ENCODE assay signal across 7 mouse cellular contexts in genomic region chr19:41981931-41982790, GRCm38 (mm10). TPM values are rescaled to one million over a fixed set of nuclear protein-coding genes. Genes with fewer than 3 reads are reported as not detected.
A peak's percentile ranks its signal among the peaks of the same experiment; 100 is the strongest.
DNase-seq lines count a peak whose midpoint lies in the region; ATAC-seq and TF ChIP-seq lines count a peak whose summit lies in the region.

No protein-coding gene starts in this region.

- H3K27me3 ChIP-seq in lung, embryonic 14.5 days (ENCODE audit: insufficient read depth, low read length): no peaks in the 10 kb centered on the region

- peak overlapping the region; percentile 80 for H3K4me2 ChIP-seq in lung, embryonic 14.5 days

- under 1% methylated on average over 70 of the region's 74 CpGs for WGBS in lung, embryonic 14.5 days

- peak overlapping the region; percentile 87 to 93 for H3K4me3 ChIP-seq in ES-E14 (ENCODE audit: insufficient read depth in 1 of 2, low read depth in 1 of 2, low read length in 2 of 2, poor library complexity in 1 of 2, severe bottlenecking in 1 of 2)
- peak overlapping the region; percentile 85 for H3K4me3 ChIP-seq in lung, embryonic 14.5 days (ENCODE audit: low read depth, low read length)

- intact Hi-C loops in gastrocnemius, postnatal 14 days (cut with DNase I; ENCODE audit: low total_unique reads): loop anchor here (5.0 kb wide), 1 partner anchor 40 kb away; no protein-coding TSS in a partner anchor

- peaks cover 6% of the 10 kb centered on the region; the same call in 1 of the 2 replicates for H3K36me3 ChIP-seq in ES-E14 (ENCODE audit: control insufficient read depth, insufficient read depth, low read length, poor library complexity, severe bottlenecking)
- peaks cover 3% of the 10 kb centered on the region; the same call in 1 of the 2 replicates for H3K36me3 ChIP-seq in lung, embryonic 14.5 days (ENCODE audit: insufficient read depth)

- ATAC-seq in CD4-positive, CD25-positive, alpha-beta regulatory T cell, adult 4 months: peak; percentile 0
- ATAC-seq in lung, embryonic 14.5 days (ENCODE audit: insufficient read depth): no peak

- no peak for DNase-seq in ES-E14 (ENCODE audit: low read depth, low spot score)
- DNase-seq in cerebellum, adult 9-10 months: peak; percentile 81
- peak; percentile 71 for DNase-seq in gastrocnemius, postnatal 14 days
- peak; percentile 59 for DNase-seq in induced T-regulatory cell, adult 2 months (ENCODE audit: low read depth)
- DNase-seq in lung, embryonic 14.5 days: peak; percentile 51
- DNase-seq in retina, embryonic 14.5 days (ENCODE audit: low spot score): peak; percentile 43

- H3K4me1 ChIP-seq in ES-E14 (ENCODE audit: control insufficient read depth in 2 of 2, insufficient read depth in 2 of 2, low read length in 2 of 2, poor library complexity in 1 of 2): peaks cover 9 to 12% of the 10 kb centered on the region in 2 experiments
- no peaks in the 10 kb centered on the region; the same call in 1 of the 2 replicates for H3K4me1 ChIP-seq in lung, embryonic 14.5 days (ENCODE audit: insufficient read depth)

- H3K27ac ChIP-seq in ES-E14 (ENCODE audit: insufficient read depth, low read depth, low read length, poor library complexity, severe bottlenecking): peak overlapping the region; percentile 7; the same call in 1 of the 2 replicates
- peak overlapping the region; percentile 86 for H3K27ac ChIP-seq in lung, embryonic 14.5 days (ENCODE audit: low read depth)

- no peak for TF ChIP-seq CTCF in lung, embryonic 14.5 days (IDR thresholded peaks at IDR 0.05; ENCODE audit: low read depth)

- in situ Hi-C loops in ES-E14 (cut with MboI; ENCODE audit: low sequenced_read_pairs in 2 of 2, unreplicated experiment in 2 of 2): no loop called here

- no peaks in the 10 kb centered on the region for H3K9me3 ChIP-seq in ES-E14 (ENCODE audit: control insufficient read depth, insufficient read depth, low read depth, low read length)
- H3K9me3 ChIP-seq in lung, embryonic 14.5 days (ENCODE audit: low read depth, low read length): no peaks in the 10 kb centered on the region

- peak overlapping the region; percentile 77 for H3K9ac ChIP-seq in ES-E14 (ENCODE audit: insufficient read depth, low read depth, low read length, poor library complexity, severe bottlenecking)
- peak overlapping the region; percentile 80 for H3K9ac ChIP-seq in lung, embryonic 14.5 days

TF ChIP-seq in ES-E14, 5 proteins besides CTCF, POLR2A, EP300 and RAD21:
- TF ChIP-seq HCFC1 (IDR thresholded peaks at IDR 0.05; ENCODE audit: borderline replicate concordance, insufficient read depth, low read length) (no peak), CHD2 (IDR thresholded peaks at IDR 0.05; ENCODE audit: low read depth, low read length) (no peak), ZNF384 (IDR thresholded peaks at IDR 0.05; ENCODE audit: low read depth, low read length) (no peak), ZC3H11A (IDR thresholded peaks at IDR 0.05; ENCODE audit: borderline replicate concordance, low read depth, low read length) (no peak), MAFK (IDR thresholded peaks at IDR 0.05; ENCODE audit: insufficient read depth, low read depth, low read length) (no peak)

RNA-seq across cellular contexts. Expression of gene Ubtd1, which starts 0.6 kb away (rescaled TPM):
- polyA plus RNA-seq in CD4-positive, CD25-positive, alpha-beta regulatory T cell, adult 4 months (2017; shearing (Covaris generic)): 1 to 10 TPM; 3.7 to 4.1 TPM
- 14.4 and 18.2 TPM in 2 replicates for total RNA-seq in ES-E14 (2012; rRNA removed)
- total RNA-seq in gastrocnemius, postnatal 14 days (2021): 10 to 100 TPM; 14.8 to 17.4 TPM
- polyA plus RNA-seq in lung, embryonic 14.5 days (2014; fragmentation: Nextera tagmentation; extraction: Ambion mirVana): 13.1 TPM in 2 replicates

RNA-seq across cellular contexts. Expression of gene Mms19, which starts 1.2 kb away (rescaled TPM):
- 100 to 1,000 TPM in 1 of 2 experiments, 10 to 100 TPM in 1; 78.1 to 104 TPM for polyA plus RNA-seq in CD4-positive, CD25-positive, alpha-beta regulatory T cell, adult 4 months (2017; shearing (Covaris generic))
- 59.6 and 91.5 TPM in 2 replicates for total RNA-seq in ES-E14 (2012; rRNA removed)
- 1 to 10 TPM; 8.0 to 9.1 TPM for total RNA-seq in gastrocnemius, postnatal 14 days (2021)
- polyA plus RNA-seq in lung, embryonic 14.5 days (2014; fragmentation: Nextera tagmentation; extraction: Ambion mirVana): 35.6 and 41.7 TPM in 2 replicates

RNA-seq across cellular contexts. Expression of gene Zdhhc16, which starts 48.9 kb away (rescaled TPM):
- polyA plus RNA-seq in CD4-positive, CD25-positive, alpha-beta regulatory T cell, adult 4 months (2017; shearing (Covaris generic)): 10 to 100 TPM; 40.7 to 59.3 TPM
- 62.7 and 73.7 TPM in 2 replicates for total RNA-seq in ES-E14 (2012; rRNA removed)
- 10 to 100 TPM; 18.0 to 21.3 TPM for total RNA-seq in gastrocnemius, postnatal 14 days (2021)
- 73.4 and 80.8 TPM in 2 replicates for polyA plus RNA-seq in lung, embryonic 14.5 days (2014; fragmentation: Nextera tagmentation; extraction: Ambion mirVana)

RNA-seq across cellular contexts. Expression of gene Exosc1, which starts 48.9 kb away (rescaled TPM):
- polyA plus RNA-seq in CD4-positive, CD25-positive, alpha-beta regulatory T cell, adult 4 months (2017; shearing (Covaris generic)): 10 to 100 TPM; 83.6 to 89.9 TPM
- 45.2 and 48.2 TPM in 2 replicates for total RNA-seq in ES-E14 (2012; rRNA removed)
- 10 to 100 TPM; 12.0 to 16.8 TPM for total RNA-seq in gastrocnemius, postnatal 14 days (2021)
- 84.5 and 93.0 TPM in 2 replicates for polyA plus RNA-seq in lung, embryonic 14.5 days (2014; fragmentation: Nextera tagmentation; extraction: Ambion mirVana)

RNA-seq across cellular contexts. Expression of gene Ankrd2, which starts 53.6 kb away (rescaled TPM):
- not detected for polyA plus RNA-seq in CD4-positive, CD25-positive, alpha-beta regulatory T cell, adult 4 months (2017; shearing (Covaris generic))
- total RNA-seq in ES-E14 (2012; rRNA removed): 0.45 TPM in 1 of 2 replicates, not detected in the other
- total RNA-seq in gastrocnemius, postnatal 14 days (2021): 100 to 1,000 TPM; 113 to 188 TPM
- polyA plus RNA-seq in lung, embryonic 14.5 days (2014; fragmentation: Nextera tagmentation; extraction: Ambion mirVana): 0.17 and 0.41 TPM in 2 replicates
